Mouse (Mus musculus): Measurements from ENCODE around the gene Ncoa1. TPM values are rescaled to one million over a fixed set of nuclear protein-coding genes. Genes with fewer than 3 reads are reported as not detected.

Ncoa1 gene
- polyA plus RNA-seq, 1 experiment from 2014 or later = 9.2 TPM

GRCm38 (mm10) chr12:4199271-4199670 is 277.7 kb downstream of the Ncoa1 start:
- H3K4me3 ChIP-seq (ENCODE audit: low read depth, low read length) = no peak overlapping the region
- H3K4me2 ChIP-seq (ENCODE audit: low read depth, low read length, severe bottlenecking) = no peak overlapping the region
- H3K9ac ChIP-seq (ENCODE audit: low read length) = no peak overlapping the region
- 95% methylated on average over 11 of the region's 11 CpGs for WGBS
- no peaks in the 10 kb centered on the region for H3K9me3 ChIP-seq (ENCODE audit: control insufficient read depth, low read length)
- ATAC-seq (replicated peaks; ENCODE audit: low FRiP score) = no peak
- no peak for DNase-seq (ENCODE audit: low spot score)
- H3K4me1 ChIP-seq (replicated peaks; ENCODE audit: control insufficient read depth, insufficient read depth, low read length) = no peaks in the 10 kb centered on the region
- H3K27me3 ChIP-seq (ENCODE audit: control insufficient read depth, insufficient read depth, low read length) = no peaks in the 10 kb centered on the region
- no peaks in the 10 kb centered on the region for H3K36me3 ChIP-seq (ENCODE audit: control insufficient read depth, insufficient read depth, low read length)
- no peak overlapping the region for H3K27ac ChIP-seq (ENCODE audit: low read depth, low read length)

DNA sequence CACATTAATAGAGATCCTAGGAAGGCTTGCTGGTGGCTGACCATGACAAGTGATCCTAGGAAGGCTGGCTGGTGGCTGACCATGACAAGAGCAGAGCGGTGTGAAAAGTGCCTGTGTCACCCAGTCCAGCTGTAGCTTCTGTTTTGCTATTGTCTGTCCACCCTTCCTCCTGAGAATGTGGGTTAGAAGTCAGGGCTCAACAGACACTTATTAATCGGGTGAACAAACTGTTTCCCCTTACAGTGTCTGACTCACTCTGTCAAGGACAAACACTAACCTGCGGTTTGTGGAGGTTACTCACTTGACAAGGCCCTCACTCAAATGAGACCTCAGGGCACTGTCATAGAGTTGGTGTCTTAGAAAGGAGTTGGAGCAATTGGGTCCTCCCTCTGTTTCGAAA is 278.3 kb downstream of the Ncoa1 start:
- H3K4me2 ChIP-seq (ENCODE audit: low read depth, low read length, severe bottlenecking) = no peak overlapping the region
- whole genome bisulfite sequencing = 89% methylated on average over 4 of the region's 4 CpGs
- no peak overlapping the region for H3K4me3 ChIP-seq (ENCODE audit: low read depth, low read length)
- no peak overlapping the region for H3K9ac ChIP-seq (ENCODE audit: low read length)
- H3K27me3 ChIP-seq (ENCODE audit: control insufficient read depth, insufficient read depth, low read length) = no peaks in the 10 kb centered on the region
- ATAC-seq (replicated peaks; ENCODE audit: low FRiP score) = no peak
- H3K36me3 ChIP-seq (ENCODE audit: control insufficient read depth, insufficient read depth, low read length) = no peaks in the 10 kb centered on the region
- H3K9me3 ChIP-seq (ENCODE audit: control insufficient read depth, low read length) = no peaks in the 10 kb centered on the region
- no peak for DNase-seq (ENCODE audit: low spot score)
- no peak overlapping the region for H3K27ac ChIP-seq (ENCODE audit: low read depth, low read length)
- H3K4me1 ChIP-seq (replicated peaks; ENCODE audit: control insufficient read depth, insufficient read depth, low read length) = no peaks in the 10 kb centered on the region

Other genes starting within 250 kb of the Ncoa1 start
- 6.0 and 6.5 TPM in 2 replicates for gene Ptrhd1, start 243.2 kb downstream of the Ncoa1 start, polyA plus RNA-seq (2014; fragmentation: Nextera tagmentation; extraction: Ambion mirVana)
- 21.0 and 24.8 TPM in 2 replicates for gene Cenpo, start 242.9 kb downstream of the Ncoa1 start, polyA plus RNA-seq (2014; fragmentation: Nextera tagmentation; extraction: Ambion mirVana)
- gene Itsn2, start 115.5 kb upstream of the Ncoa1 start, polyA plus RNA-seq (2014; fragmentation: Nextera tagmentation; extraction: Ambion mirVana) = 18.5 and 19.3 TPM in 2 replicates
- gene Gm3625, start 115.7 kb upstream of the Ncoa1 start, polyA plus RNA-seq (2014; fragmentation: Nextera tagmentation; extraction: Ambion mirVana) = not detected in 2 replicates